Mouse (Mus musculus) megakaryocyte, embryonic 14.5 days (primary cell): ENCODE results near the gene Chsy1. TPM values are rescaled to one million over a fixed set of nuclear protein-coding genes. Genes with fewer than 3 reads are reported as not detected.

Experiments
- H3K27me3 ChIP-seq: replicated peaks from 2 replicates; pipeline ENCODE3; 2012; ENCODE audit warnings: inconsistent platforms
- H3K36me3 ChIP-seq: replicated peaks from 2 replicates; pipeline ENCODE3; 2012; ENCODE audit warnings: low read length, inconsistent platforms, mixed read lengths
- H3K4me1 ChIP-seq: 2 replicates; pipeline ENCODE4 v1.6.1; 2012; ENCODE audit warnings: inconsistent platforms
- H3K4me3 ChIP-seq: replicated peaks from 2 replicates; pipeline ENCODE3; 2012; ENCODE audit warnings: moderate library complexity, mild to moderate bottlenecking, inconsistent platforms
- H3K9me3 ChIP-seq: 2 replicates; pipeline ENCODE4 v1.6.1; 2012; ENCODE audit warnings: inconsistent platforms
- FLI1 ChIP-seq: IDR thresholded peaks from 2 replicates; pipeline ENCODE4 v1.6.1; 2012; ENCODE audit warnings: low read length, inconsistent platforms, mixed read lengths
- GATA1 ChIP-seq: IDR thresholded peaks from 3 replicates; pipeline ENCODE4 v1.6.1; 2012; ENCODE audit warnings: mixed read lengths, low read length, inconsistent platforms, borderline replicate concordance
- polyA plus RNA-seq: library from polyadenylated mRNA; stranded (reverse); fragments of >175 nt; gene quantifications from 2 replicates; pipeline ENCODE4 v1.2.3, GENCODE M21; 2012; ENCODE audit warnings: low replicate concordance; ENCODE audit not compliant: insufficient read depth

The Chsy1 gene
- 9.6 and 14.4 TPM in 2 replicates for polyA plus RNA-seq

GRCm38 (mm10) chr7:66108961-66109854 is at the start of gene Chsy1:
TSS of gene Chsy1 (plus strand) at chr7:66109515.
- Histone ChIP-seq H3K27me3 (no peaks in the 10 kb centered on the region), H3K4me1 (peaks cover 78% of the 10 kb centered on the region), H3K4me3 (peak within 1 kb of the TSS; percentile 92), H3K36me3 (peaks cover 19% of the 10 kb centered on the region), H3K9me3 (no peaks in the 10 kb centered on the region)
- no peak for TF ChIP-seq FLI1
- TF ChIP-seq GATA1, result no peak

GRCm38 (mm10) chr7:66060066-66060956 is 49.0 kb upstream of the Chsy1 start:
- H3K27me3 ChIP-seq, result peaks cover 3% of the 10 kb centered on the region
- TF ChIP-seq GATA1 (no peak), FLI1 (no peak)

GRCm38 (mm10) chr7:66061057-66061456 is 48.3 kb upstream of the Chsy1 start:
- Histone ChIP-seq H3K4me3 (peak overlapping the region; percentile 99), H3K9me3 (peaks cover 9% of the 10 kb centered on the region), H3K4me1 (peaks cover 35% of the 10 kb centered on the region), H3K36me3 (peaks cover 39% of the 10 kb centered on the region), H3K27me3 (peaks cover 3% of the 10 kb centered on the region)
- TF ChIP-seq GATA1 (no peak), FLI1 (no peak)

More at GRCm38 (mm10) chr7:66060066-66060956, 49.0 kb upstream of the Chsy1 start:
- Histone ChIP-seq H3K4me1 (peaks cover 35% of the 10 kb centered on the region), H3K9me3 (peaks cover 9% of the 10 kb centered on the region), H3K36me3 (peaks cover 32% of the 10 kb centered on the region), H3K4me3 (peak overlapping the region; percentile 99)

- TF ChIP-seq FLI1 (no peak), GATA1 (no peak)
- no peaks in the 10 kb centered on the region for H3K9me3 ChIP-seq
- H3K36me3 ChIP-seq, result peaks cover 68% of the 10 kb centered on the region
- H3K27me3 ChIP-seq, result no peaks in the 10 kb centered on the region
- peaks cover 50% of the 10 kb centered on the region for H3K4me1 ChIP-seq
- H3K4me3 ChIP-seq, result no peak overlapping the region
Measured at GRCm38 (mm10) chr7:66076411-66076810, 32.9 kb upstream of the Chsy1 start.

- H3K36me3 ChIP-seq, result peaks cover 67% of the 10 kb centered on the region
- peak within 1 kb of the TSS; percentile 94 for H3K4me3 ChIP-seq
- TF ChIP-seq FLI1 (peak; percentile 49; the same call in 1 of the 2 replicates), GATA1 (no peak)
- peaks cover 68% of the 10 kb centered on the region for H3K4me1 ChIP-seq
- H3K27me3 ChIP-seq, result no peaks in the 10 kb centered on the region
- H3K9me3 ChIP-seq, result no peaks in the 10 kb centered on the region
Measured at GRCm38 (mm10) chr7:66079364-66080230, 29.7 kb upstream of the Chsy1 start, which contains the start of gene Selenos. TSS of gene Selenos (plus strand) at chr7:66079649.

- H3K27me3 ChIP-seq, result no peaks in the 10 kb centered on the region
- peak overlapping the region; percentile 94 for H3K4me3 ChIP-seq
- H3K36me3 ChIP-seq, result peaks cover 67% of the 10 kb centered on the region
- H3K9me3 ChIP-seq, result no peaks in the 10 kb centered on the region
- peaks cover 65% of the 10 kb centered on the region for H3K4me1 ChIP-seq
- TF ChIP-seq FLI1, result no peak
- no peak for TF ChIP-seq GATA1
Measured at GRCm38 (mm10) chr7:66080231-66080613, 29.1 kb upstream of the Chsy1 start.

- H3K36me3 ChIP-seq, result peaks cover 80% of the 10 kb centered on the region
- no peaks in the 10 kb centered on the region for H3K9me3 ChIP-seq
- H3K27me3 ChIP-seq, result no peaks in the 10 kb centered on the region
- no peak overlapping the region for H3K4me3 ChIP-seq
- peaks cover 36% of the 10 kb centered on the region for H3K4me1 ChIP-seq
- TF ChIP-seq FLI1 (no peak), GATA1 (no peak)
Measured at GRCm38 (mm10) chr7:66083757-66084156, 25.6 kb upstream of the Chsy1 start.

- Histone ChIP-seq H3K4me1 (peaks cover 33% of the 10 kb centered on the region), H3K36me3 (peaks cover 87% of the 10 kb centered on the region), H3K27me3 (no peaks in the 10 kb centered on the region), H3K9me3 (no peaks in the 10 kb centered on the region), H3K4me3 (no peak overlapping the region)
- TF ChIP-seq GATA1 (no peak), FLI1 (no peak)
Measured at GRCm38 (mm10) chr7:66084546-66084945, 24.8 kb upstream of the Chsy1 start.

GRCm38 (mm10) chr7:66087652-66088051 is 21.7 kb upstream of the Chsy1 start:
- H3K9me3 ChIP-seq, result no peaks in the 10 kb centered on the region
- H3K4me1 ChIP-seq, result peaks cover 16% of the 10 kb centered on the region
- H3K4me3 ChIP-seq, result no peak overlapping the region
- no peaks in the 10 kb centered on the region for H3K27me3 ChIP-seq
- TF ChIP-seq FLI1 (no peak), GATA1 (no peak)
- H3K36me3 ChIP-seq, result peaks cover 98% of the 10 kb centered on the region
